Mouse (Mus musculus): ENCODE results near the gene Ptges2. TPM values are rescaled to one million over a fixed set of nuclear protein-coding genes. Genes with fewer than 3 reads are reported as not detected.

The Ptges2 gene
- total RNA-seq, 2 experiments from 2014 or later = 44.9 to 48.1 TPM

- intact Hi-C loops (cut with DNase I) = no loop called here
- DNase-seq = no peak
Observed at GRCm38 (mm10) chr2:32412742-32413531, 17.2 kb downstream of the Ptges2 start.

- DNase-seq = no peak
- intact Hi-C loops (cut with DNase I) = no loop called here
Observed at GRCm38 (mm10) chr2:32413936-32414335, 18.2 kb downstream of the Ptges2 start.

DNA sequence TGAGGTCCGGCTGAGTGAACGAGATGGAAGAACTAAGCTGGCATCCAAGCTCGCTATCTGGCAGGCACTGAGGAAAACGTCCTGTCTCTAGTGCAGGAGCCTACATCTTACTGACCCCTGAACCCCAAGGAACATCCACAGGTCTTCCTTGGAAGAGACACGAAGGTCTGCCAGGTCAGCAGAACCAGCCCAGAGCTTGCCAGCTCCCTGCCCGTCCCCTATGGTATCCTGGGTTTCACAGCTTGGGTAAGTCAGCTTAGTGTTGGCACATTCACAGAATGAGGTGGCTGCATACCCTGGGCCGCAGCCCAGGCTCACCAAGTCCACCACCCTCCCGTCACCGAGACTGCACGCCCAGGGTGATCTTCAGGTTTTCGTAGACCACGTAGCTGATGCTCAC is 20.1 kb downstream of the Ptges2 start:
- intact Hi-C loops (cut with DNase I) = no loop called here
- DNase-seq = no peak

- intact Hi-C loops (cut with DNase I) = no loop called here
- DNase-seq = no peak
Observed at GRCm38 (mm10) chr2:32416556-32416955, 20.9 kb downstream of the Ptges2 start.

- intact Hi-C loops (cut with DNase I) = no loop called here
- no peak for DNase-seq
Observed at GRCm38 (mm10) chr2:32417486-32417885, 21.8 kb downstream of the Ptges2 start.

GRCm38 (mm10) chr2:32418430-32419151 is 22.9 kb downstream of the Ptges2 start:
- intact Hi-C loops (cut with DNase I) = no loop called here
- DNase-seq = no peak

GRCm38 (mm10) chr2:32419359-32419758 is 23.7 kb downstream of the Ptges2 start:
- intact Hi-C loops (cut with DNase I) = no loop called here

GRCm38 (mm10) chr2:32420066-32420608 is 24.4 kb downstream of the Ptges2 start:
- DNase-seq = no peak
- intact Hi-C loops (cut with DNase I) = no loop called here

More at GRCm38 (mm10) chr2:32419359-32419758, 23.7 kb downstream of the Ptges2 start:
- DNase-seq = no peak

DNA sequence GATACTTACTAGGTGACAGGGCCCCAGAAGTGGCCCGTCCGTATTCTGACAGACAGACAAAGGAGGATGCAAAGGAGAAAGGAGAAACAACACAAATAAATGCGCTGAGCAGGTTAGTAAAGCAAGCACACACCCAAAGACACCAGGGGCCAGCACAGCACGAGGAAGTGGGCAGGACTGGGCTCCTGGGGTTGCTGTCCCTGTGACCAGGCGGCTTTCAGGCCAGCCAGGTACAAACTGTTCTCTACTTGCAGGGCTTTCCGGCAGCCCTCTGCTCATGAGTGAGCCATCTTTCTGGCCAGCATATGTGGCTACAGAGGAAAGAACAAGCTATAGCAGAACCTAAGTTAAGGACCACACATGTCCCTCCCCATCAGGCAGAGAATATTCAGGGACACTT is 25.0 kb downstream of the Ptges2 start:
- intact Hi-C loops (cut with DNase I) = no loop called here
- DNase-seq = no peak

GRCm38 (mm10) chr2:32421851-32422251 is 26.2 kb downstream of the Ptges2 start:
- DNase-seq = no peak
- intact Hi-C loops (cut with DNase I) = no loop called here

GRCm38 (mm10) chr2:32423481-32424331 is 28.0 kb downstream of the Ptges2 start:
- peak; percentile 35 for DNase-seq
- intact Hi-C loops (cut with DNase I) = no loop called here

- intact Hi-C loops (cut with DNase I) = no loop called here
- no peak for DNase-seq
Observed at GRCm38 (mm10) chr2:32424796-32425195, 29.1 kb downstream of the Ptges2 start.

- intact Hi-C loops (cut with DNase I) = no loop called here
- DNase-seq = no peak
Observed at GRCm38 (mm10) chr2:32425568-32425967, 29.9 kb downstream of the Ptges2 start.

DNA sequence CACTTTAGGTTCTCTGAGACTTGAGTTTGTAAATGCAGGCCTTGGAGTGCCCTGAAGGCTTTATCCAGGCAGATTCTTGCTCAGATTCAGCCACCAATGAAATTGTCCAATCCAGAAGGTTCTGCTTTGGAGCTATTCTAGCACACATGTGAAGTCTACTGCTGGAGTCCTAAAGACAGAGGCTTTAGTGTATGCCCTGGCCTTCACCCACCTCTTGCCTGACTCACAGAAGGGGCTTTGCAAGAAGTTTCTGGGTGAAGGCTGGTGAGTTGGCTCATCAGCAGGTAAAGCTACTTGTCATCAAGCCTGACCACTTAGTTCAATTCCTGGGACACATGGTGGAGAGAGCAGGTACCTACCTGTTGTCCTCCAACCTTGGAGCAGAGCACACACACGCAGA is 30.4 kb downstream of the Ptges2 start:
- intact Hi-C loops (cut with DNase I) = no loop called here
- DNase-seq = no peak

DNA sequence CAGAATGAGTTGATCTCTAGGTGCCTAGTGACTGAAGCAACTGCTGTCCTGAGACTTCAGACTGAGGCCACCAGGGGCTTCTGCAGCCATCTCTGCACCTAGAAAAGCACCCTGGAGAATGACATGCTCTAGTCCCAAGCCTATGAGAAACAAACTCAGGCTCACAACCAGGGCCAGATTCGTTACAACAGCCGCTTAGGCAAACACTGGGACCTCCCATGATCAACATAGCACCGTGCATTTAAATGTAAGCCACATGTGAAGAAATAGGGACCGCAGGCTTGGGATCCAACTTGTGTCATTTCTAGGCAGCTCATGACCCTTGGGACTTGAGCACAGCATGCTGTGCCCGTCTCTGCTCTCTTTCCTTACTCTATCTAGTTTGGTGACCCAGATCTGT is 32.0 kb downstream of the Ptges2 start:
- DNase-seq = no peak
- intact Hi-C loops (cut with DNase I) = no loop called here

DNA sequence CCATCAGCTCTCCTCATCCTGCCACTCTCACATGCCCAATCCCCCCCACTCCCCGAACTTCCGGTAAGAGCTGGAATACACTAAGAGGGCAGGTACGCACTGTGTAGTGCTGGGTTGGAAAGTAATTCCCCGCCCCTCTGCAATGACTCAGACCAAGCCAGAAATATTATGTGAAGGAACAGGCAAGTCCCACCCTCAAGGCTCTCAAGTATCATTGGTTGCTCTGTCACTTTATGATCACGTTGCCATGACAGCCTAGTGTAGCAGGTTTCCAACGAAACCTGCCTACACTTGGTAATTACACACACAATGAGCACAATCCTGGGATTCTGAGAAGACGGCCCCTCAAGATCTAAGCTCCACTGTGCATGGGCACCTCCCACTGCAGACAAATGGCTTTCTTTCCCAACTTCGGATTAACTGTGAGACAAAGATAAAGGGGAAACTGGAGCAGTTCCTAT is 32.6 kb downstream of the Ptges2 start:
- intact Hi-C loops (cut with DNase I) = no loop called here
- no peak for DNase-seq

DNA sequence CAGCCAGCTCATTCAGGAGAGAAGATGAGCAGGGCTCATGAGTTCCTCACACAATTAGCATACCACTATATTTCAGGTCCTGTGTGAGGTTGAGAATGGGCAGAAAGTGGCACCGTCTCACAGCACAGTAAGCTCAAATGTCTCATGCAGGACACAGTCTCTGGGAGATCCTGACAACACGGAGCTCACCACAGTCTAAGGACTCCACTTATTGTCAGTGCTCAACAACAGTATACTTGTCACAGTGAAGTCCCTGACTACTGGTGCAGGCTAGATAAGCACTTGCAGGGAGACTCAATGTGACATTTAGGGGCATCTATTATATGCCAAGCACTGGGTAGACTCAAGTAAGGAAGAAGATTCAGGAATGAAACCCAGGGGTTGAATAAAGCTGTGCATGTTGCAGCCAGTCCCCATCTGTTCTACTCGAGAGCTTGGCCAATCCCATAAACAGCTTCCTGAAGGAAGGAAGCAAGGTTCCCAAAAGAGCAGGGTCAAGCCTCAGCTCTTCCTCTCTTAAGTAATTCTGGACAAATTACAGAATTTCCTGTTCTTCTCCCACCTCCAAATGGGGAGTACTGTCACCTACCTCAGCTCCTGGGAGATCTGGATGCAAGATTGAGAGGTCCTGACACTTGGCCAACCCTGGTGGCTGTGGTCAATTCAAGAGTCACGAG is 33.7 kb downstream of the Ptges2 start:
- no peak for DNase-seq
- intact Hi-C loops (cut with DNase I) = no loop called here

DNA sequence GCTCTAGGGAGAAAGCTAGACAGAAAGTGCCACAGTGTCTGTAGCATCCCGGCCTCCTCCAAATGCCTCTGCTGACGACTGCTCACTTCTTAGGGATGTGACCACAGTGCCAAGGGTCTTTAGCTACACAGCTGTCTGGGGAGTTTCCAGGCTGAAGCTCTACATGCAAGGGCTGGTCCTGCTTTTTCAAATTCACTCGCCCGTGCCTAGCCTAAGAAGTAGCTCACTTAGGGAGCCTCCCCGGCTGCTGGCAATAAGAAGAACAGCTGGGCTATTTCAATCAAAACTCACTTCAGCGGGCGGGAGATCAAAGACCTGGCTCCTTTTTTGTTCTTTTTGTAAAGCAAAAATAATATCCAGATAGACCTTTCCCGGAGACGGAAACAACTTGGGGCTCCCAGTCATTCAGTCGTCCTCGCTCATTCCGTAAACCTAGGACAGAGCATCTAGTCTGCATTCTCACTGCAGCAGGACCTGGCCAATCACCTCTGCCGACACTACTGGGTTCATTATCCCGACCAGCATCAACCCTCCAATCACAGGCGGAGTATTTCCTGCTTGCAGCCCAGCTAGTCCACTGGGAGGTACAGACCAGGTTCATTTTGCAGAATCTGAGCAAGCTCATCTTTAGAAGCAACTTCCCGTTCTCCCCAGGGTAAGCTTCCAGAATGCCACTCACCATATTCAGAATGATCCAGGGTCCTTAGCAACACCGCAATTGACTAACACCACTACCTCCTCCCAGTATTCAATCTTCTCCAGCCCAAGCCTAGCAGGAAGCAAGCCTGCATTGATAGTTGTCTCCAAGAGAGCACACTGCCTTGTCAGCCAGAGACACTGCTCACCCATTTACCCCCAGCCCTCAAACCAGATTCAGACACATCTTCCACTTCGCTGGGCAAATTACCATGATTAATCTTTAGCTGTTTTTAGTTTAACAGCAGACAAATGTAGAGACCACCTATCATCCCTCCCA is 35.3 kb downstream of the Ptges2 start:
- DNase-seq = peak; percentile 86
- intact Hi-C loops (cut with DNase I) = no loop called here

Data from left cerebral cortex, postnatal 4 days (tissue).